Mouse (Mus musculus): ENCODE data around the gene Scn7a. TPM values are rescaled to one million over a fixed set of nuclear protein-coding genes. Genes with fewer than 3 reads are reported as not detected.

Scn7a gene
- polyA plus RNA-seq, 1 experiment from 2014 or later: 1.1 TPM

- H3K9me3 ChIP-seq (replicated peaks; ENCODE audit: control insufficient read depth, low read length): no peaks in the 10 kb centered on the region
- no peak overlapping the region for H3K4me2 ChIP-seq (ENCODE audit: low read depth, low read length)
- no peak overlapping the region for H3K4me3 ChIP-seq (ENCODE audit: low read length)
- no peak overlapping the region for H3K9ac ChIP-seq (ENCODE audit: low read length)
- no peaks in the 10 kb centered on the region for H3K36me3 ChIP-seq (ENCODE audit: control insufficient read depth, insufficient read depth)
- ATAC-seq (replicated peaks; ENCODE audit: extremely low read depth, insufficient read depth, low FRiP score): no peak
- H3K4me1 ChIP-seq (ENCODE audit: control insufficient read depth, insufficient read depth, low read length): no peaks in the 10 kb centered on the region
- H3K27ac ChIP-seq (ENCODE audit: low read length): no peak overlapping the region
- H3K27me3 ChIP-seq (ENCODE audit: control insufficient read depth, insufficient read depth, low read length): no peaks in the 10 kb centered on the region
Observed at GRCm38 (mm10) chr2:66762905-66763304, 21.8 kb downstream of the Scn7a start.

GRCm38 (mm10) chr2:66728002-66728401 lies 56.7 kb downstream of the Scn7a start:
- Histone ChIP-seq H3K4me2 (ENCODE audit: low read depth, low read length) (no peak overlapping the region), H3K9me3 (replicated peaks; ENCODE audit: control insufficient read depth, low read length) (no peaks in the 10 kb centered on the region), H3K36me3 (ENCODE audit: control insufficient read depth, insufficient read depth) (no peaks in the 10 kb centered on the region), H3K27ac (ENCODE audit: low read length) (no peak overlapping the region), H3K4me1 (ENCODE audit: control insufficient read depth, insufficient read depth, low read length) (no peaks in the 10 kb centered on the region), H3K27me3 (ENCODE audit: control insufficient read depth, insufficient read depth, low read length) (no peaks in the 10 kb centered on the region), H3K9ac (ENCODE audit: low read length) (no peak overlapping the region), H3K4me3 (ENCODE audit: low read length) (no peak overlapping the region)
- ATAC-seq (replicated peaks; ENCODE audit: extremely low read depth, insufficient read depth, low FRiP score): no peak
- 84% methylated on average over 3 of the region's 3 CpGs for WGBS

- H3K9ac ChIP-seq (ENCODE audit: low read length): no peak overlapping the region
- H3K9me3 ChIP-seq (replicated peaks; ENCODE audit: control insufficient read depth, low read length): no peaks in the 10 kb centered on the region
- no peak overlapping the region for H3K27ac ChIP-seq (ENCODE audit: low read length)
- H3K4me1 ChIP-seq (ENCODE audit: control insufficient read depth, insufficient read depth, low read length): no peaks in the 10 kb centered on the region
- no peak overlapping the region for H3K4me2 ChIP-seq (ENCODE audit: low read depth, low read length)
- no peak overlapping the region for H3K4me3 ChIP-seq (ENCODE audit: low read length)
- no peaks in the 10 kb centered on the region for H3K27me3 ChIP-seq (ENCODE audit: control insufficient read depth, insufficient read depth, low read length)
- ATAC-seq (replicated peaks; ENCODE audit: extremely low read depth, insufficient read depth, low FRiP score): no peak
- no peaks in the 10 kb centered on the region for H3K36me3 ChIP-seq (ENCODE audit: control insufficient read depth, insufficient read depth)
Observed at GRCm38 (mm10) chr2:66727585-66727974, 57.1 kb downstream of the Scn7a start.

GRCm38 (mm10) chr2:66726878-66727584 lies 57.7 kb downstream of the Scn7a start:
- no peaks in the 10 kb centered on the region for H3K4me1 ChIP-seq (ENCODE audit: control insufficient read depth, insufficient read depth, low read length)
- ATAC-seq (replicated peaks; ENCODE audit: extremely low read depth, insufficient read depth, low FRiP score): no peak
- no peak overlapping the region for H3K4me3 ChIP-seq (ENCODE audit: low read length)
- WGBS: 72% methylated on average over 2 of the region's 2 CpGs
- H3K9me3 ChIP-seq (replicated peaks; ENCODE audit: control insufficient read depth, low read length): no peaks in the 10 kb centered on the region
- no peak overlapping the region for H3K27ac ChIP-seq (ENCODE audit: low read length)
- H3K9ac ChIP-seq (ENCODE audit: low read length): no peak overlapping the region
- H3K27me3 ChIP-seq (ENCODE audit: control insufficient read depth, insufficient read depth, low read length): no peaks in the 10 kb centered on the region
- H3K36me3 ChIP-seq (ENCODE audit: control insufficient read depth, insufficient read depth): no peaks in the 10 kb centered on the region
- no peak overlapping the region for H3K4me2 ChIP-seq (ENCODE audit: low read depth, low read length)

GRCm38 (mm10) chr2:66712071-66712470 lies 72.6 kb downstream of the Scn7a start:
- 47% methylated on average over 2 of the region's 2 CpGs for WGBS
- H3K9ac ChIP-seq (ENCODE audit: low read length): no peak overlapping the region
- H3K4me3 ChIP-seq (ENCODE audit: low read length): no peak overlapping the region
- H3K9me3 ChIP-seq (replicated peaks; ENCODE audit: control insufficient read depth, low read length): no peaks in the 10 kb centered on the region
- no peak overlapping the region for H3K27ac ChIP-seq (ENCODE audit: low read length)
- no peak overlapping the region for H3K4me2 ChIP-seq (ENCODE audit: low read depth, low read length)
- H3K4me1 ChIP-seq (ENCODE audit: control insufficient read depth, insufficient read depth, low read length): no peaks in the 10 kb centered on the region
- no peaks in the 10 kb centered on the region for H3K27me3 ChIP-seq (ENCODE audit: control insufficient read depth, insufficient read depth, low read length)
- H3K36me3 ChIP-seq (ENCODE audit: control insufficient read depth, insufficient read depth): no peaks in the 10 kb centered on the region
- no peak for ATAC-seq (replicated peaks; ENCODE audit: extremely low read depth, insufficient read depth, low FRiP score)

GRCm38 (mm10) chr2:66692300-66692699 lies 92.4 kb downstream of the Scn7a start:
- WGBS: 49% methylated on average over 2 of the region's 2 CpGs

GRCm38 (mm10) chr2:66661988-66662387 lies 122.7 kb downstream of the Scn7a start:
- 67% methylated on average over 1 of the region's 1 CpGs for WGBS
- Histone ChIP-seq H3K4me3 (ENCODE audit: low read length) (no peak overlapping the region), H3K9me3 (replicated peaks; ENCODE audit: control insufficient read depth, low read length) (no peaks in the 10 kb centered on the region), H3K27ac (ENCODE audit: low read length) (no peak overlapping the region), H3K27me3 (ENCODE audit: control insufficient read depth, insufficient read depth, low read length) (no peaks in the 10 kb centered on the region), H3K4me1 (ENCODE audit: control insufficient read depth, insufficient read depth, low read length) (no peaks in the 10 kb centered on the region), H3K36me3 (ENCODE audit: control insufficient read depth, insufficient read depth) (no peaks in the 10 kb centered on the region), H3K9ac (ENCODE audit: low read length) (no peak overlapping the region), H3K4me2 (ENCODE audit: low read depth, low read length) (no peak overlapping the region)
- ATAC-seq (replicated peaks; ENCODE audit: extremely low read depth, insufficient read depth, low FRiP score): no peak

More at GRCm38 (mm10) chr2:66692300-66692699, 92.4 kb downstream of the Scn7a start:
- Histone ChIP-seq H3K4me1 (ENCODE audit: control insufficient read depth, insufficient read depth, low read length) (no peaks in the 10 kb centered on the region), H3K4me2 (ENCODE audit: low read depth, low read length) (no peak overlapping the region), H3K4me3 (ENCODE audit: low read length) (no peak overlapping the region), H3K27me3 (ENCODE audit: control insufficient read depth, insufficient read depth, low read length) (no peaks in the 10 kb centered on the region), H3K9ac (ENCODE audit: low read length) (no peak overlapping the region), H3K36me3 (ENCODE audit: control insufficient read depth, insufficient read depth) (no peaks in the 10 kb centered on the region), H3K27ac (ENCODE audit: low read length) (no peak overlapping the region), H3K9me3 (replicated peaks; ENCODE audit: control insufficient read depth, low read length) (no peaks in the 10 kb centered on the region)
- ATAC-seq (replicated peaks; ENCODE audit: extremely low read depth, insufficient read depth, low FRiP score): no peak

GRCm38 (mm10) chr2:66656430-66656829 lies 128.3 kb downstream of the Scn7a start:
- Histone ChIP-seq H3K27ac (ENCODE audit: low read length) (no peak overlapping the region), H3K4me3 (ENCODE audit: low read length) (no peak overlapping the region), H3K27me3 (ENCODE audit: control insufficient read depth, insufficient read depth, low read length) (no peaks in the 10 kb centered on the region), H3K9me3 (replicated peaks; ENCODE audit: control insufficient read depth, low read length) (no peaks in the 10 kb centered on the region), H3K9ac (ENCODE audit: low read length) (no peak overlapping the region), H3K36me3 (ENCODE audit: control insufficient read depth, insufficient read depth) (no peaks in the 10 kb centered on the region), H3K4me1 (ENCODE audit: control insufficient read depth, insufficient read depth, low read length) (no peaks in the 10 kb centered on the region), H3K4me2 (ENCODE audit: low read depth, low read length) (no peak overlapping the region)
- no peak for ATAC-seq (replicated peaks; ENCODE audit: extremely low read depth, insufficient read depth, low FRiP score)
- whole genome bisulfite sequencing: 92% methylated on average over 3 of the region's 3 CpGs

- no peaks in the 10 kb centered on the region for H3K36me3 ChIP-seq (ENCODE audit: control insufficient read depth, insufficient read depth)
- 37% methylated on average over 2 of the region's 2 CpGs for WGBS
- no peaks in the 10 kb centered on the region for H3K4me1 ChIP-seq (ENCODE audit: control insufficient read depth, insufficient read depth, low read length)
- no peak overlapping the region for H3K27ac ChIP-seq (ENCODE audit: low read length)
- no peak overlapping the region for H3K4me3 ChIP-seq (ENCODE audit: low read length)
- no peaks in the 10 kb centered on the region for H3K9me3 ChIP-seq (replicated peaks; ENCODE audit: control insufficient read depth, low read length)
- peak; percentile 45; the same call in 1 of the 2 replicates for ATAC-seq (replicated peaks; ENCODE audit: extremely low read depth, insufficient read depth, low FRiP score)
- H3K27me3 ChIP-seq (ENCODE audit: control insufficient read depth, insufficient read depth, low read length): no peaks in the 10 kb centered on the region
- no peak overlapping the region for H3K9ac ChIP-seq (ENCODE audit: low read length)
- H3K4me2 ChIP-seq (ENCODE audit: low read depth, low read length): no peak overlapping the region
Observed at GRCm38 (mm10) chr2:66655431-66655830, 129.3 kb downstream of the Scn7a start.

Measured in heart, embryonic 16.5 days (tissue).